Comparison of ENCODE assay signal across 24 mouse cellular contexts in the genomic region with DNA sequence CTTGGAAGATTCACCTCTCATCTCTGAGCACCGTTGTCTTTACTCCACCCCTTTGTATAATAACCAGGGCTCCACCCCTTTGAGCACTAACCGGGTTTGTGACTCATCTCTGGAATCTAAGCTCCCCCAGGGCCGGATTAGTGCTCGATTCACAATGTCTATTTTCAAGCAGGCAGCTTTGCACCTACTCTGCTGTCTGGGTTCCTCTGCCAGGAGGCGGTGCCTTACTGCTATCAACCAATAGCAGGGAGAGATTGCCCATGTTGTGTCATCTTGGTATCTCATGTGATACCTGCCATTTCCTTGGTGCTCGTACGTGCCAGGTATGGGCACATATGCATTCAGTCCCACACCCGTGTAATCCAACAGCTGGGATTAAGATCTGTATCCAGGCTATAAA.
DNase-seq lines count a peak whose midpoint lies in the region; ATAC-seq and TF ChIP-seq lines count a peak whose summit lies in the region.
"Had no signal": no experiment of that assay in that cellular context is flagged by ENCODE, and none has a peak within 500 bp of the region (broad histone marks: within the 10 kb centered on the region; RNA-seq: fewer than 3 reads in every experiment).

No protein-coding gene starts in this region.

- dilution Hi-C loops in CH12.LX (cut with MboI; ENCODE audit: extremely low pct_ligation_motif_present, extremely low pct_unique_long_range_greater_than_20kb, low sequenced_read_pairs) = no loop called here

- no peak overlapping the region for H3K27ac ChIP-seq in CH12.LX (ENCODE audit: insufficient read depth, low read depth)
- H3K27ac ChIP-seq in liver, embryonic 11.5 days (ENCODE audit: low read depth, low read length) = no peak overlapping the region
- H3K27ac ChIP-seq: forebrain, embryonic 15.5 days; kidney, postnatal 0 days; limb, embryonic 10.5 days had no signal

- DNase-seq in adrenal gland, adult 2 months = peak; percentile 21
- DNase-seq in adrenal gland, postnatal 10 days = no peak
- DNase-seq in CH12.LX (ENCODE audit: extremely low read depth) = peak; percentile 98
- DNase-seq in fat pad, adult 2 months (ENCODE audit: extremely low read depth, low read depth, low spot score) = peak; percentile 92
- no peak for DNase-seq in urinary bladder, postnatal 36 days (ENCODE audit: low spot score in 2 of 2)
- DNase-seq in liver, embryonic 11.5 days (ENCODE audit: low spot score) = no peak
- no peak for DNase-seq in left cerebral cortex, postnatal 10 days (ENCODE audit: extremely low spot score in 1 of 2, low spot score in 2 of 2)
- DNase-seq in layer of hippocampus, postnatal 10 days (ENCODE audit: low spot score in 2 of 2) = no peak
- DNase-seq: B cell, adult 2 months; cerebellum, adult 2 months; cerebellum, postnatal 36 days; heart, adult 11 months; heart, postnatal 14 days; kidney, adult 18-20 months; layer of hippocampus, adult 9-11 months; liver; lung, postnatal 4 days; midbrain, embryonic 14.5 days; thymus, adult 18-20 months; thymus, postnatal 36 days had no signal

- TF ChIP-seq EP300 in CH12.LX (IDR thresholded peaks at IDR 0.05; ENCODE audit: low read length) = peak; percentile 86

- H3K9ac ChIP-seq in CH12.LX (ENCODE audit: insufficient read depth, low read depth) = no peak overlapping the region
- H3K9ac ChIP-seq in liver, embryonic 11.5 days (ENCODE audit: low read depth, low read length) = no peak overlapping the region
- H3K9ac ChIP-seq: forebrain, embryonic 15.5 days had no signal

- intact Hi-C loops in left cerebral cortex, postnatal 10 days (cut with DNase I) = no loop called here

- no peaks in the 10 kb centered on the region for H3K79me2 ChIP-seq in CH12.LX (replicated peaks; ENCODE audit: control insufficient read depth, extremely low read depth, insufficient read depth, poor library complexity, severe bottlenecking)

- peaks cover 19 to 65% of the 10 kb centered on the region in 2 experiments for H3K4me1 ChIP-seq in CH12.LX (ENCODE audit: control insufficient read depth in 1 of 2, insufficient read depth in 2 of 2)
- 0 out of 2 replicates have a peak, but pooled peaks cover 4% of the 10 kb centered on the region for H3K4me1 ChIP-seq in liver, embryonic 11.5 days (replicated peaks; ENCODE audit: control insufficient read depth, insufficient read depth, low read length)
- H3K4me1 ChIP-seq: forebrain, embryonic 15.5 days; limb, embryonic 10.5 days had no signal

- H3K4me3 ChIP-seq in CH12.LX (replicated peaks in 1 of 3; ENCODE audit: low read depth in 2 of 3, low read length in 2 of 3, poor library complexity in 1 of 3) = peak overlapping the region in 2 of 3 experiments; percentile 20 to 46
- H3K4me3 ChIP-seq in liver, embryonic 11.5 days (ENCODE audit: low read depth, low read length) = no peak overlapping the region
- H3K4me3 ChIP-seq: forebrain, embryonic 15.5 days; limb, embryonic 10.5 days had no signal

- no peaks in the 10 kb centered on the region for H3K9me3 ChIP-seq in CH12.LX (replicated peaks; ENCODE audit: low read length)
- H3K9me3 ChIP-seq in liver, embryonic 11.5 days (ENCODE audit: control insufficient read depth, low read length) = no peaks in the 10 kb centered on the region
- H3K9me3 ChIP-seq: forebrain, embryonic 15.5 days; limb, embryonic 10.5 days had no signal

- 81% methylated on average over 8 of the region's 8 CpGs for WGBS in liver, embryonic 11.5 days

- H3K36me3 ChIP-seq in CH12.LX (replicated peaks in 1 of 2; ENCODE audit: control insufficient read depth in 1 of 2, insufficient read depth in 1 of 2, low read length in 1 of 2) = no peaks in the 10 kb centered on the region
- H3K36me3 ChIP-seq in liver, embryonic 11.5 days (ENCODE audit: control insufficient read depth, insufficient read depth, low read length) = no peaks in the 10 kb centered on the region
- H3K36me3 ChIP-seq: forebrain, embryonic 15.5 days; limb, embryonic 10.5 days had no signal

- in situ Hi-C loops in CH12.LX (cut with MboI; ENCODE audit: low pct_ligation_motif_present, low pct_unique_long_range_greater_than_20kb, low sequenced_read_pairs) = no loop called here

- H3K4me2 ChIP-seq in CH12.LX (ENCODE audit: insufficient read depth, low read depth, poor library complexity, severe bottlenecking) = peak overlapping the region; percentile 31; the same call in 1 of the 2 replicates
- H3K4me2 ChIP-seq in liver, embryonic 11.5 days = no peak overlapping the region
- H3K4me2 ChIP-seq: forebrain, embryonic 15.5 days; heart, embryonic 11.5 days had no signal

- no peaks in the 10 kb centered on the region for H3K27me3 ChIP-seq in CH12.LX (replicated peaks)
- no peaks in the 10 kb centered on the region for H3K27me3 ChIP-seq in liver, embryonic 11.5 days (replicated peaks; ENCODE audit: control insufficient read depth, insufficient read depth, low read length)
- H3K27me3 ChIP-seq: forebrain, embryonic 15.5 days had no signal

- TF ChIP-seq RAD21 in CH12.LX (IDR thresholded peaks at IDR 0.05; ENCODE audit: low read depth, low read length) = no peak; the same call in none of the 2 replicates

- TF ChIP-seq POLR2A in CH12.LX (IDR thresholded peaks at IDR 0.05; ENCODE audit: low read depth, low read length) = peak; percentile 31; the same call in 1 of the 2 replicates

- TF ChIP-seq CTCF in CH12.LX (conservative IDR thresholded peaks at IDR 0.05 in 1 of 2, IDR thresholded peaks at IDR 0.05 in 1 of 2; ENCODE audit: low read depth in 2 of 2, low read length in 2 of 2) = no peak

- ATAC-seq in liver, embryonic 11.5 days (replicated peaks; ENCODE audit: low FRiP score) = no peak
- ATAC-seq: forebrain, embryonic 15.5 days had no signal

TF ChIP-seq in CH12.LX, 34 proteins besides CTCF, POLR2A, EP300 and RAD21:
- TF ChIP-seq POLR2AphosphoS2 (IDR thresholded peaks at IDR 0.05; ENCODE audit: low read depth, low read length) (no peak), TBP (conservative IDR thresholded peaks at IDR 0.05; ENCODE audit: low read depth, low read length) (no peak), RCOR1 (conservative IDR thresholded peaks at IDR 0.05; ENCODE audit: low read depth, low read length) (0 out of 2 replicates have a peak, but pooled peaks have one; percentile 81), MEF2A (IDR thresholded peaks at IDR 0.05; ENCODE audit: borderline replicate concordance, low read depth, low read length) (peak; percentile 79; the same call in 1 of the 2 replicates), HCFC1 (IDR thresholded peaks at IDR 0.05; ENCODE audit: low read depth, low read length) (peak; percentile 68), E2F4 (IDR thresholded peaks at IDR 0.05; ENCODE audit: insufficient replicate concordance, low read depth, low read length) (no peak), ZNF384 (IDR thresholded peaks at IDR 0.05; ENCODE audit: low read depth, low read length) (no peak), USF1 (IDR thresholded peaks at IDR 0.05; ENCODE audit: low read depth, low read length) (peak; percentile 42), MAX (IDR thresholded peaks at IDR 0.05; ENCODE audit: low read length) (peak; percentile 59; the same call in 1 of the 2 replicates), IRF4 (IDR thresholded peaks at IDR 0.05; ENCODE audit: low read depth, low read length) (peak; percentile 99), MXI1 (IDR thresholded peaks at IDR 0.05; ENCODE audit: low read depth, low read length) (no peak; the same call in 1 of the 2 replicates), ELF1 (IDR thresholded peaks at IDR 0.05; ENCODE audit: low read depth, low read length) (peak; percentile 54), ZC3H11A (IDR thresholded peaks at IDR 0.05; ENCODE audit: low read depth, low read length) (no peak), NELFE (IDR thresholded peaks at IDR 0.05; ENCODE audit: low read depth, low read length) (0 out of 2 replicates have a peak, but pooled peaks have one; percentile 27), KAT2A (IDR thresholded peaks at IDR 0.05; ENCODE audit: insufficient replicate concordance, low read length) (no peak), SIN3A (IDR thresholded peaks at IDR 0.05; ENCODE audit: low read length) (peak; percentile 83), ZMIZ1 (IDR thresholded peaks at IDR 0.05; ENCODE audit: low read depth, low read length) (no peak), SMC3 (IDR thresholded peaks at IDR 0.05; ENCODE audit: low read depth, low read length) (peak; percentile 16; the same call in 1 of the 2 replicates), CHD1 (IDR thresholded peaks at IDR 0.05; ENCODE audit: low read depth, low read length) (no peak), JUN (IDR thresholded peaks at IDR 0.05; ENCODE audit: insufficient read depth, low read depth, low read length) (peak; percentile 93), TCF12 (IDR thresholded peaks at IDR 0.05; ENCODE audit: low read depth, low read length) (peak; percentile 53), GABPA (IDR thresholded peaks at IDR 0.05; ENCODE audit: insufficient replicate concordance, low read depth, low read length) (no peak), USF2 (conservative IDR thresholded peaks at IDR 0.05; ENCODE audit: low read depth, low read length) (0 out of 2 replicates have a peak, but pooled peaks have one; percentile 29), MYC (IDR thresholded peaks at IDR 0.05; ENCODE audit: low read depth, low read length) (0 out of 2 replicates have a peak, but pooled peaks have one; percentile 34), CHD2 (IDR thresholded peaks at IDR 0.05; ENCODE audit: low read length) (0 out of 2 replicates have a peak, but pooled peaks have one; percentile 16), ETS1 (conservative IDR thresholded peaks at IDR 0.05; ENCODE audit: low read depth, low read length) (peak; percentile 74), NRF1 (IDR thresholded peaks at IDR 0.05; ENCODE audit: low read depth, low read length) (0 out of 2 replicates have a peak, but pooled peaks have one; percentile 29), PAX5 (IDR thresholded peaks at IDR 0.05; ENCODE audit: low read length) (no peak), UBTF (IDR thresholded peaks at IDR 0.05; ENCODE audit: low read depth, low read length) (no peak), ZKSCAN1 (IDR thresholded peaks at IDR 0.05; ENCODE audit: borderline replicate concordance, low read depth, low read length) (no peak), MAZ (IDR thresholded peaks at IDR 0.05; ENCODE audit: low read depth, low read length) (peak; percentile 18; the same call in 1 of the 2 replicates), MAFK (IDR thresholded peaks at IDR 0.05; ENCODE audit: insufficient replicate concordance, low read length) (peak; percentile 37; the same call in 1 of the 2 replicates), JUND (conservative IDR thresholded peaks at IDR 0.05; ENCODE audit: low read depth, low read length) (peak; percentile 97), BHLHE40 (IDR thresholded peaks at IDR 0.05; ENCODE audit: low read depth, low read length) (peak; percentile 70)

Comparison
In these comparisons a context has a peak if more than half of its experiments do, and no peak if none do; other contexts are left out.
1. DNase-seq: peak in adrenal gland, adult 2 months (single experiment), CH12.LX (single experiment) and fat pad, adult 2 months (single experiment); none in adrenal gland, postnatal 10 days (single experiment), urinary bladder, postnatal 36 days (0 of 2), liver, embryonic 11.5 days (single experiment), left cerebral cortex, postnatal 10 days (0 of 2) and layer of hippocampus, postnatal 10 days (0 of 2).